Mouse (Mus musculus) heart, postnatal 36 days (tissue): Measurements from ENCODE around the gene Slc29a2. TPM values are rescaled to one million over a fixed set of nuclear protein-coding genes. Genes with fewer than 3 reads are reported as not detected.

Source experiments
- DNase-seq, 2 experiments: peaks; one replicate each; pipeline ENCODE4 v3.0.0; 2021 to 2022
- intact Hi-C: fragments of 180-260 bp; cut with DNase I; formaldehyde crosslinking; loops from one replicate; pipeline ENCODE4 v1.15.1; 2025
- total RNA-seq, 2 experiments: library from RNA; stranded (reverse); gene quantifications; 2 replicates each; pipeline ENCODE4 v1.2.3; 2021

The Slc29a2 gene
- total RNA-seq, 2 experiments from 2014 or later, result 12.7 to 13.2 TPM

GRCm38 (mm10) chr19:5021416-5021815, 2.2 kb upstream of the Slc29a2 start:
- DNase-seq, result no peak
- intact Hi-C loops, result no loop called here

DNA sequence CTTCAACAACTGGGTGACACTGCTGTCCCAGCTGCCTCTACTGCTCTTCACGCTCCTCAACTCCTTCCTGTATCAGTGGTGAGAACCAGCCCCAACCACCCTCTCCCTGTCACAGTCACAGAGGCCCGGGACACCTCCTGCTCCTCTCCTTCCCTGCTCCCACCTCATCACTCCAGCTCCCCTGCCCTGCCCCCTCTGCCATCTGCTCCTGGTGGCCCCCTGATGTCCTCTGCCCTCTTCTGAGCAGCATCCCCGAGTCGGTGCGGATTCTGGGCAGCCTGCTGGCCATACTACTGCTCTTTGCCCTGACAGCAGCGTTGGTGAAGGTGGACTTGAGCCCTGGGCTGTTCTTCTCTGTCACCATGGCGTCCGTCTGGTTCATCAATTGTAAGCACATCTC, 2.5 kb downstream of the Slc29a2 start:
- no peak for DNase-seq
- intact Hi-C loops, result no loop called here

DNA sequence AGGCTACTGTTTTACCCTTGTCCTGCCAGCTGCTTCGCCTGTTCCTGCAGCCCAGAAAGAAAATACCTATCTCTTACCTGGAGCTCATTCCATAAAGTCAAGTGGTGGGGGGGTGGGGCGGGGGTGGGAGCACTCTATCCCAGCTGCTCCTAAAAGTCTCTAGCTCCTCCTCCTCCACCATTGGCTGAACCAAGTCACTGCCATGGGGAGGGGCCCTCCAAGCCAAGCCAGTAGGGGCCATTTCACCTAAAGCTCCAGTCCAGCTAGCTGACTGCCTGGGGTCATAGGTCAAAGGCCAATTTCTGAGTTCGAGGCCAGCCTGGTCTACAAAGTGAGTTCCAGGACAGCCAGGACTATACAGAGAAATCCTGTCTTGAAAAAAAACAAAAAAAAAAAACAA, 9.0 kb downstream of the Slc29a2 start:
- intact Hi-C loops, result no loop called here
- DNase-seq, result no peak

DNA sequence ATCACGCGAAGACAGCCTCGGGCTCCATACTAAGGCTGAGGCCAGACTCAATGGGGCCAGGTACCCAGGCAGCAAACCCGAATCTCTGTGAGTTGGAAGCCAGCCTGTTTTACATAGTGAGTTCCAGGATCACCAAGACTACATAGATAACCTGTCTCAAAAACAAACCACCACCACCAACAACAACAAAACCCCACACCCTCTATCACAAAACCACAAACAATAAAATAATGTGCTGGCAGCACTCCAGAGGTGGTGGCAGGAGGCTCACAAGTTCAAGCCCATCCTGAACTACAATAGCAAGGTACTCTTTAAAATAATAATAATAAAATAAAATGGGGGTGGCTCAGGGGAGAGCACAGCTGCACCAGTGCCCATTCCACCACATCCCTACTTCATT, 12.9 kb downstream of the Slc29a2 start:
- no peak for DNase-seq
- intact Hi-C loops, result no loop called here

- intact Hi-C loops, result no loop called here
- DNase-seq, result peak; percentile 84 to 88
Measured at GRCm38 (mm10) chr19:5037678-5038571, 14.3 kb downstream of the Slc29a2 start.

DNA sequence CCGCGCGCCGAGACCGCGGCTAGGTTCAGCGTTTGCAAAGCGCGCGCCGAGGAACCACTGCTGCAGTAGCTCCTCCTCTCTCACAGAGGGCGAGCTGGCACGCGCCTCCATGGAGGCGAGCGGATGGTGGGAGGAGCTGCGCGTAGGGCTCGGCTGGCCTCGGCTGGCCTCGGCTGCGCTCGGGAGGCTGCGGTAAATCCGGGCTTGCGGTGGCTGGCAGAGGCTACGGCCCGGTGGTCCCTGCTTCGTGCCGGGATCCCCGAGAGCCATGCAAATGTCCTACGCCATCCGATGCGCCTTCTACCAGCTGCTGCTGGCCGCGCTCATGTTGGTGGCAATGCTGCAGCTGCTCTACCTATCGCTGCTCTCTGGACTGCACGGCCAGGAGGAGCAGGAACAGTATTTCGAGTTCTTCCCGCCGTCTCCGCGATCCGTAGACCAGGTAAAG, 15.1 kb downstream of the Slc29a2 start, which contains the start of the genes B4gat1 and AC124502.3:
Gene B4gat1 (plus strand): TSS at position 118 of the 448 bp plus-strand sequence.
Gene AC124502.3 (plus strand): TSS at position 183 of the 448 bp plus-strand sequence.
- intact Hi-C loops, result no loop called here

GRCm38 (mm10) chr19:5039301-5040114, 15.8 kb downstream of the Slc29a2 start:
- intact Hi-C loops, result no loop called here
- no peak for DNase-seq

More for the DNA sequence above, 15.1 kb downstream of the Slc29a2 start, which contains the start of the genes B4gat1 and AC124502.3:
- DNase-seq, result peak; percentile 87 to 89

DNA sequence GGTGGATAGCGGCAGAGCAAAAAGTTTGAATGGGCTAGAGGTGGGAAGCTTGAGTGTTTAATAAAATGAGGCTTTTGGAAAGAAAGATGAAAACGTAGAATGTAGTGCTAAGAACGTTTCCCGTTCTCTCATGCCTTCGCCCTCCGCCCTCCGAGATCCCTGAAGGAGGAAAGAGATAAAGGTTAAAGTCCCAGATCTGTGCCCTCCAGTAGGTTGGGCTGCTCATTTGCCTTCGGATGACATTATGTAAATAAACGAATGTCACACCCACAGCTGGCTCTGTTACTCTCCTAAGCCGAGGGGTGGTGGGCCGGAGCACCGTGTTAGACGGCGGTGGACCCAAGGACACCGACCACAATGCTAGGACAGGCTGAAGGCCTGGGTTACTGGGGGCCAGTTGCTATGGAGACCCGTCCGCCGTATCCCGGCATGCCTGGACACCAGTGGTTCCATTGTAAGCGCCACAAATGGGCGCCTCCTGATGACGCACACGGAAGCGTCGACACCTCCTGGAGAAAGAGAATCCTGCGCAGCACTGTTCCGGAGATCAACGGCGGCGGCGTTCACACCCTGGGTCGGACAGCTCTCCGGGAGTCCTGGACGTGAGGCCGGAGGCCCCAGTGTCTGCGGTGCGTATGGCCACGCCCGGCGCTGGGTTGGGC, 17.3 kb downstream of the Slc29a2 start, which contains the start of gene Brms1:
Gene Brms1 (plus strand): TSS at position 493 of the 662 bp plus-strand sequence.
- intact Hi-C loops, result no loop called here
- DNase-seq, result peak; percentile 90

DNA sequence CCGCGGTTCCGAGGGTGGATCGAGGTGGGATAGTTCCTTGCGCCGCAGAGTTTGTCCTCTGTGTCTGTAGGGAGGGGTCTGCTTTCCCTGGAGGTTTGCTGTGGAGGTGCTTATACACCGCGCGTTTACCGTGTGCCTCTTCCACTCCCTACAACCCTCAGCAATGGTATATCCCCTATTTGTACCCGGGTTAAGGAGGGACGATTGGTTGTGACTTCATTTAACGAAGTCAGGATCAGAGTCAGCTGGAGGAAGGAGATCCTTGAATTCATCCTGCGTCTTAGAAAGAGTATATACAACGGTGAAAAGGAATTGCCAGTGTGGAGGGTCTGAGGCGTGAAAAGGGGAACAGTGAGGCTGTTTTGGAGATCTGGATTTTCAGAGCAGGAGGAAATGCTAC, 17.9 kb downstream of the Slc29a2 start:
- intact Hi-C loops, result no loop called here
- no peak for DNase-seq

DNA sequence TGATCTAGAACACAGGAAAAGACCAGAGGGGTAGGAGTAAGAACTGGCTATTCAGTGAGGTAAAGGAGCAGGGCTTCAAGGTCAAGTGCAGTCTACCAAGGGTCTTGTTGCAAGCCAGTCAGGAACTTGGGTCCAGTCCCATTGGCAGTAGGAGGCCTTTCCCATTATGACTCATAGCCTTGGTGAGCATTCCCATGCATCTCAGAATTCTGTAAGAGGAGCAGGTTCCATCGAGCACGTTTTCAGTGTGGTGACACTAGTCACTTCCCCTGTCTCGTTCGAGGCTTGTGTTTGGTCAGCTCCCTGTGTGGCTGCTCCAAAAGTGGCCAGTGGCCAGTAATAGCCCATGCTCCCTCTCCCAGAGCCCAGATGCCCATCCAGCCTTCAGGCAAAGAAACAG, 21.9 kb downstream of the Slc29a2 start:
- intact Hi-C loops, result no loop called here
- no peak for DNase-seq

- no peak for DNase-seq
Measured at GRCm38 (mm10) chr19:5048138-5049056, 24.7 kb downstream of the Slc29a2 start.

GRCm38 (mm10) chr19:5049325-5049724, 25.7 kb downstream of the Slc29a2 start:
- DNase-seq, result no peak
- intact Hi-C loops, result no loop called here

More at GRCm38 (mm10) chr19:5048138-5049056, 24.7 kb downstream of the Slc29a2 start:
- intact Hi-C loops, result no loop called here

GRCm38 (mm10) chr19:5050047-5050905, 26.6 kb downstream of the Slc29a2 start, which contains the start of gene Rin1:
Rin1 (plus strand) TSS chr19:5050481.
- DNase-seq, result peak; percentile 41 to 66
- intact Hi-C loops, result no loop called here

DNA sequence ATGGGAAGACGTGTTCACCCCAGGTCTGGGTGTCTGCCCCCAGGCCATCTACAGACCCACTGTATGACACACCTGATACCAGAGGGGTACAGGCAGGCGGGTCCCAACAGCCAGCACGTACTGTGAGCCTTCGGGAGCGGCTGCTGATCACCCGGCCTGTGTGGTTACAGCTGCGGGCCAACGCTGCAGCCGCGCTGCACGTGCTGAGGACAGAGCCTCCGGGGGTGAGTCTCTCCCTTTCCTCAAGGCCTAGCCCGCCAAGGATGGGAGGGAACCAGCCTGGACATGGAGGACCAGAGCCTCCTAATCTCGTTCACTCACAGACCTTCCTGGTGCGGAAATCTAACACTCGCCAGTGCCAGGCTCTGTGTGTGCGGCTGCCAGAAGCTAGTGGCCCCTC, 27.4 kb downstream of the Slc29a2 start:
- intact Hi-C loops, result no loop called here
- DNase-seq, result no peak

DNA sequence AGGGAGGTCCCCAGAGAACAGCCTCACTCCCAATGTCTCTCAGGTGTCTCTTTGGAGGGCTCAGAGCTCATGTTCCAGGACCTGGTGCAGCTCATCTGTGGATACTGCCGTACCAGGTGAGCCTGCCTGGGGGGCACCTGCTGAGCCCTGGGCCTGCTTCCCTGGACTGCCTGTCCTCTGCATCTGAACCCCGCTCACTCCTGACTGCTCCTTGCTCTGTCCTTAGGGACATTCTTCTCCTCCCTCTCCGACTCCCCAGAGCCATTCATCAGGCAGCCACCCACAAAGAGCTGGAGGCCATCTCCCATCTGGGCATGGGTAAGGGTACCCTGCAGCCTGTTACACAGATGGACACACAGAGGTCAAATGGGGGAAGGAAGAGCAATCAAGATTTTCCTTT, 27.9 kb downstream of the Slc29a2 start:
- intact Hi-C loops, result no loop called here
- DNase-seq, result no peak

- no peak for DNase-seq
- intact Hi-C loops, result no loop called here
Measured at GRCm38 (mm10) chr19:5052166-5052822, 28.6 kb downstream of the Slc29a2 start.

DNA sequence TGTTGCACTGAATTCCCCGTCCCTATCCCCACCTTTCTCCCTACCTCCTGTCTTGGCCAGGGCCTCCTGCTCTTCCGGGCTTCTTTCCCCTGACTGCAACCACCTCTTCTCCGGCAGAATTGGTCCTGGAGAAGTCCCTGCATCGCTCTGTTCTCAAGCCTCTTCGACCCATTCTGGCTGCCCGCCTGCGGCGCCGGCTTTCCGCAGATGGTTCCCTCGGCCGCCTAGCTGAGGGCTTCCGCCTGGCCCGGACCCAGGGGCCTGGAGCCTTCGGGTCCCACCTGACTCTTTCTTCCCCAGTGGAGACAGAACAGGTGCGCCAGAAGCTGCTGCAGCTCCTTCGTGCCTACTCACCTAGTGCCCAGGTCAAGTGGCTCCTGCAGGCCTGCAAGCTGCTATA, 29.2 kb downstream of the Slc29a2 start:
- intact Hi-C loops, result no loop called here
- no peak for DNase-seq

GRCm38 (mm10) chr19:5053909-5054308, 30.2 kb downstream of the Slc29a2 start:
- peak in 1 of 2 experiments; percentile 64 for DNase-seq
- intact Hi-C loops, result no loop called here
